Mouse (Mus musculus): Measurements from ENCODE around the gene Srsf1.

DNA sequence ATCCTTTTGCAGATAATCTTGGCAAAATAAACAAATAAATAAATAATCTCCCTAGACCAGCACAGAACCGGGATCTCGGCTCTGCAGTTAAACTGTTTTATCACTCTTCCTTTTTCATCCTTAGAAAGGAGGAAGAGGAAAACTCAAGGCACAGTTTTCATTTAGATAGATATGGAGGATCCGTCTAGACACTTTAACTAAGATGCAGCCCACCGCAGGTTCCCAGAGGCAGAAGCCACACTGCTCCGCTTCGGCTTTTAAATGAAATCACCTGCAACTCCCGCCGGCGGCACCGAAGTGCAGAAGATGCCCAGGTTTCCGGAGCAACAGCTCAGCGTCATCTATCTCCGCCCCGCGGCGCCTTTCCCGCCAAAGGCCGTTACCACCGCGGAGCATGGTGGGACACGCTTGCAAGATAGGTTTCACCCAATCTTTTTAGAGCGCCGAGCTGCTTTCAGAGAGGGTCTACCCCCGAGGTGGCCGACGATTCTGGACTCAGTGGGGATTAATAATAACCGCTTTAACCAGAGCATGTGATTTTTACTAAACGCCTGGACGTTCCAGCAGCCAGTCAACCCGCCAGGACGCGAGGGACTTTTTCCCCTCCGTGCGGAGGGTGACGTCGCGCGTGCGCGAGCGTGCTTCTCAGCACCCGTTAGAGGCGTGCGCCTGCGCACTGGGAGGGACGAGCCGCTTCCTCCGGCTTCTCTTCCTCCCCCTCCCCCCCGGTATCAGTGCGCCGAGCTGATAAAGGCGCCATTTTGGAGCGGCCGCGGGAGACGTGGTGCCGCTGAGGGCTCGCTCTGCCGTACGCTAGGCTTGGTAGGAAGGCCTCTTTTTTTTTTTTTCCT lies at the start of gene Srsf1:
- TF ChIP-seq POLR2A (IDR thresholded peaks at IDR 0.05; ENCODE audit: low read depth, low read length): peak; percentile 94
- TF ChIP-seq ZNF384 (IDR thresholded peaks at IDR 0.05; ENCODE audit: low read depth, low read length): no peak
- no peak for TF ChIP-seq CTCF (conservative IDR thresholded peaks at IDR 0.05 in 1 of 2, IDR thresholded peaks at IDR 0.05 in 1 of 2; ENCODE audit: low read depth in 2 of 2, low read length in 2 of 2)
- no peak for TF ChIP-seq SMC3 (IDR thresholded peaks at IDR 0.05; ENCODE audit: low read depth, low read length)
- TF ChIP-seq MEF2A (IDR thresholded peaks at IDR 0.05; ENCODE audit: borderline replicate concordance, low read depth, low read length): no peak
- TF ChIP-seq SIN3A (IDR thresholded peaks at IDR 0.05; ENCODE audit: low read length): no peak
- TF ChIP-seq MAZ (IDR thresholded peaks at IDR 0.05; ENCODE audit: low read depth, low read length): no peak

All from CH12.LX (cell line).